Mouse (Mus musculus): Measurements from ENCODE around the gene Chrna5.

Gene Chrna5

DNA sequence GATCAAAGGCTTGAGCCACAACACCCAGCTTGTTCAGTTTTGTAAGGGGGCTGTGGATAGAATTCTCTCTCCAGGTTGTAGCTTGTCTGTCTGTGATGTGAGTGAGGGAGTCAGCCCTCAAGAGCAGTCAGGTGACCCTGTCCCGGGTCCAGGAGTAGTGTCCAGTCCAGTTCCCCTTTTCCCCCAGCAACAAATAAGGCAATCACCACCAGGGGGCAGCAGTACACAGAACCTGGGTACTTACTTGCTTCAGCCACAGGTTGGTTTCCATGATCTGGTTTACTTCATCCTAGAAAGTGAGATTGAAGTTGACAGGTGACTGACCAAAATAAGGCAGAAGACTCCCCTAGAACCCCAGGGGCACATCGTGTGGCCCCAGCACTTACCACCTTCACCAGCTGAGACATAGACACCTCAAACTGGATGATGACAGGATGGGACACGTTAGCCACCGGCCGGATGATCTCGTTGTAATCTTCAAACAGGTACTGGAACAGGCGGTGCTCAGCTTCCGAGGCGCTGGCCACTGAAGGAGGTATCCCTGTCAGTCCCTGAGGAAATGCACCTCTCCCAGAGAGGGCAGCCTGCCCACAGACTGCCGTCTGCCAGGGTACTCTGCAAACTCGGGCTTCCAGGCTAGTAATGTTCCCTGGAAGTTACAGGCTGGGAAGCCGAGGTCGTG lies 43.4 kb downstream of the Chrna5 start:
- peak; percentile 82 for DNase-seq (ENCODE audit: low spot score)

GRCm38 (mm10) chr9:55025534-55026274 lies 45.0 kb downstream of the Chrna5 start:
- DNase-seq (ENCODE audit: low spot score): no peak

DNA sequence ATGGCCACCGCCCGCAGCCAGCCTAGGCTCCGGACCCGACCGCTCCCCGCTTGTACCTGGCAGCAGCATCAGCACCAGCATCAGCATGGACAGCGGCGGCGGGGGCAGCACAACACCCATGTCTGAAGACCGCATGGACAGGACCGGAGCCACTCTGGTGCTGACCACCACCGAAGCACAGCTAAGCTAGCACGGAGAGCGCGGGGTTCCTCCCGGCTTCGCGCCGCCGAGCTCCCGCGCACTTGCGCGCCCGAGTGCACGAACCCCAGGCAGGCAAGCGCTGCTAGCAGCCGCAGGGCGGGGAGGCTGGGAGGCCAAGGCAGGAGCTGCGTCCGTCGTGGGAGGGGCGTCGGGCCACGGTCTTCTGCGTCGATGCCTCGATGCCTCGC lies 45.6 kb downstream of the Chrna5 start, which contains the start of gene Chrna3:
TSS of gene Chrna3 (minus strand) at position 288 of the 389 bp plus-strand sequence.
- DNase-seq (ENCODE audit: low spot score): no peak

DNA sequence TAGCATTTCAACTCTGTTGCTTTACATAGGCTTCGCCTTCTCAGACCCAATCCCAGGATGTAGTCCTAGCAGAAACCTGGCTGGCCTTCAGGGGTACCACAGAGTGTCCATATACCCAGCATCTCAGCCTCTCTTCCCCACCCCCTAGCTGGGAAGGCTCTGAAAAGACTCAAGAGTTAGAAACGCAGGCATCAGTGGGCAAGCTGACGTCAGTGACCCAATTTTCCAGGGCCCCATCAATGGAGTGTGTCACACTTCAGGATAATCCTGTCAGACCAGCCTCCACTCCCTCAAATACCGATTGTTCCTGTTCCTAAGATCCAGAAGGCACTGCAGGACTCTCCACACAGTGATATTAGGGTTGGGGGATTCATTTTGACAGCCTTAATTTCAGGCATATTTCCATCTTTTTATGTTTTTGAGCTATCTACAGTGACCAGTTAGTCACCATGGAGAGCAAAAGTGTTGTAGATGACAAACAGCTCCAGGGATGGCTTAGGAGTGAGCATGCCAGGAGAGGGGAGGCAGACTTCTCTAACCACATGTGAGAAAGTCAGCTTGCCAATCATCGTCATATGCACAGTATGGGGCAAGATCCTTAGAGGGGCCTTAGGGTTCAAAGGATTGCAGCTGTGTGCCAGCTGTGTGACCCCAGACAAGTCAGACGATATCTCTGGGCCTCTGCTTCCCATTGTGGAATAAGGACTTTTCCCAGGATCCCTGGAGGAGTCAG lies 50.9 kb downstream of the Chrna5 start:
- DNase-seq (ENCODE audit: low spot score): no peak

GRCm38 (mm10) chr9:55038948-55039347 lies 58.3 kb downstream of the Chrna5 start:
- no peak for DNase-seq (ENCODE audit: low spot score)

- no peak for DNase-seq (ENCODE audit: low spot score)
These were observed 59.3 kb downstream of the Chrna5 start for GRCm38 (mm10) chr9:55039983-55040382.

- no peak for DNase-seq (ENCODE audit: low spot score)
These were observed 60.7 kb downstream of the Chrna5 start for GRCm38 (mm10) chr9:55041389-55041788.

DNA sequence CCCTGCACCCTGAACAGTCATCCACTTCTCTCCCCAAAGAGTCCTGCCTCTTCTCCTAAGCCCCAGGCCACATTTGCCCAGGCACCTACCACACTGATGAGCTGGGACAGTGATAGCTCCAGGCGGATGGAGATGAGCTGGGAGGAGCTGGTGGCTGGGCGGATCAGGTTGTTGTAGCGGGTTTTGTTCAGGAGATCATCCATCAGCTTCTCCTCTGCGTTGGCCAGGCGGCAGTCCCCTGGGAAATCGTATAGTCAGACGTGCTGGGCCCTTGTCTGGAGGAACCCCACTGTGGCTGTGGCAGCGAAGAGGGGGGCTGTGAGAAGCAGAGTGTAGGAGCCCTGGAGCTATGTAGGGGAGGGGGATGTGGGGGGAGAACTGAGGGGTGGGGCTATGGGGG lies 63.0 kb downstream of the Chrna5 start:
- DNase-seq (ENCODE audit: low spot score): no peak

DNA sequence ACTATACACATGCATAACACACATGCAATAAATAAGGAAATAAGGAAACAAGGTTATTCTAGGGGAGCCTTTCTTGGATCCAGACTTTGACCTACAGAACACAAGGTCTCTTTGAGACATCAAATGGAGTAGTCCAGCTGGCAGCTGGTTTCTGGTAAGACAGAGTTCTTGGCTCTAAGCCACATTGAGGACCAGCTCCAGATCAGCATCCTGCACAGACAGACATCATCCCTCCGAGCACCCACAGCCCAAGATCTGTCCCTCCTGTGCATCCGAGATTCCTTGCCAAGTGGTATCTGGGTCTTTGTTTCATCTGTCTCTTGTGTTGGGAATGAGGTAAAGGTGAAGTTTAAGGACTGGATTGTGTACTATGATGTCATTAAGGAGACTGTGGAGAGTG lies 64.3 kb downstream of the Chrna5 start:
- no peak for DNase-seq (ENCODE audit: low spot score)

- DNase-seq (ENCODE audit: low spot score): peak; percentile 49
These were observed 66.1 kb downstream of the Chrna5 start for GRCm38 (mm10) chr9:55046764-55047163.

- no peak for DNase-seq (ENCODE audit: low spot score)
These were observed 67.7 kb downstream of the Chrna5 start, which contains the start of gene Chrnb4 for GRCm38 (mm10) chr9:55048211-55048880. Gene Chrnb4 (minus strand): TSS chr9:55048779.

GRCm38 (mm10) chr9:55055386-55055930 lies 74.8 kb downstream of the Chrna5 start:
- peak; percentile 8 for DNase-seq (ENCODE audit: low spot score)
